9 mouse cellular contexts compared by ENCODE assay signal in the genomic region with DNA sequence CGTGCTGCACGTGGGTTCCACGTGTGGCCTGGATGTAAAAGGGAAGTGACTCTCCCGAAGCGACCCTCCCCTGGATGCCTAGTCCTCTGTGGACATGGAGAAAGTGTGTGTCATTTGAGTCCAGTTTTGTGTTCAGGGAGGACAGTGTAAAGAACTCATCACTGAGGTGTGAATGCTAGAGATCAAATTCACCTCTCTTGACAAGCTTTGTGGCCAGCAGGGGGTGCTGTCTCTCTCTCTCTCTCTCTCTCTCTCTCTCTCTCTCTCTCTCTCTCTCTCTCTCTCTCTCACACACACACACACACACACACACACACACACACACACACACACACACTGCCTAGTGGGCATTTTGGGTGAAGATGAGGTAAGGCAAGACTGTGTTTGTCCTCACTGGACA.
DNase-seq lines count a peak whose midpoint lies in the region; ATAC-seq and TF ChIP-seq lines count a peak whose summit lies in the region.
"Had no signal": no experiment of that assay in that cellular context is flagged by ENCODE, and none has a peak within 500 bp of the region (broad histone marks: within the 10 kb centered on the region; RNA-seq: fewer than 3 reads in every experiment).

No protein-coding gene starts in this region.

- no peak for ATAC-seq in heart, embryonic 12.5 days (ENCODE audit: insufficient number of reproducible peaks, low FRiP score)
- no peak for ATAC-seq in midbrain, embryonic 11.5 days (ENCODE audit: low FRiP score)
- ATAC-seq in midbrain, embryonic 16.5 days, result no peak

- 70% methylated on average over 5 of the region's 5 CpGs for WGBS in heart, embryonic 12.5 days
- 76% methylated on average over 5 of the region's 5 CpGs for WGBS in midbrain, embryonic 11.5 days
- WGBS in midbrain, embryonic 16.5 days, result 81% methylated on average over 5 of the region's 5 CpGs

- peak; percentile 4 to 35 for DNase-seq in heart, postnatal 14 days
- DNase-seq in midbrain, embryonic 11.5 days (ENCODE audit: low spot score, missing footprints), result peak; percentile 86
- DNase-seq in mesoderm, embryonic 11.5 days (ENCODE audit: low read depth, low spot score), result peak; percentile 25
- no peak for DNase-seq in thymus, postnatal 0 days (ENCODE audit: low spot score)
- no peak for DNase-seq in heart, postnatal 25 days (ENCODE audit: low spot score)

- no peaks in the 10 kb centered on the region for H3K36me3 ChIP-seq in heart, embryonic 12.5 days
- no peaks in the 10 kb centered on the region for H3K36me3 ChIP-seq in midbrain, embryonic 11.5 days (ENCODE audit: control insufficient read depth, insufficient read depth, low read length)
- peaks cover 7% of the 10 kb centered on the region; the same call in 1 of the 2 replicates for H3K36me3 ChIP-seq in midbrain, embryonic 16.5 days (ENCODE audit: control insufficient read depth, insufficient read depth, low read length)
- H3K36me3 ChIP-seq: heart, embryonic 13.5 days had no signal

- TF ChIP-seq POLR2A in cortical plate, adult 2 months (IDR thresholded peaks at IDR 0.05; ENCODE audit: extremely low read depth, insufficient read depth, low read length), result no peak

- H3K9me3 ChIP-seq in heart, embryonic 12.5 days (replicated peaks), result no peaks in the 10 kb centered on the region
- H3K9me3 ChIP-seq in midbrain, embryonic 11.5 days (ENCODE audit: control insufficient read depth, low read length), result no peaks in the 10 kb centered on the region
- H3K9me3 ChIP-seq in midbrain, embryonic 16.5 days (replicated peaks; ENCODE audit: control insufficient read depth, low read length, poor library complexity, severe bottlenecking), result no peaks in the 10 kb centered on the region
- H3K9me3 ChIP-seq: heart, embryonic 13.5 days had no signal

- H3K27ac ChIP-seq in heart, embryonic 12.5 days (ENCODE audit: poor library complexity, severe bottlenecking), result no peak overlapping the region
- H3K27ac ChIP-seq in midbrain, embryonic 11.5 days (ENCODE audit: low read depth, low read length), result no peak overlapping the region
- H3K27ac ChIP-seq in midbrain, embryonic 16.5 days (ENCODE audit: low read length), result no peak overlapping the region
- H3K27ac ChIP-seq in cortical plate, adult 2 months (ENCODE audit: insufficient read depth, low read length), result no peak overlapping the region
- H3K27ac ChIP-seq: heart, embryonic 13.5 days had no signal

- H3K27me3 ChIP-seq in heart, embryonic 12.5 days (replicated peaks), result no peaks in the 10 kb centered on the region
- H3K27me3 ChIP-seq in midbrain, embryonic 11.5 days (ENCODE audit: control insufficient read depth, insufficient read depth, low read length), result no peaks in the 10 kb centered on the region
- no peaks in the 10 kb centered on the region for H3K27me3 ChIP-seq in midbrain, embryonic 16.5 days (ENCODE audit: control insufficient read depth, insufficient read depth, low read depth, low read length)

- no peak overlapping the region for H3K4me3 ChIP-seq in heart, embryonic 12.5 days
- H3K4me3 ChIP-seq in midbrain, embryonic 11.5 days (ENCODE audit: low read depth, low read length), result no peak overlapping the region
- H3K4me3 ChIP-seq in midbrain, embryonic 16.5 days (ENCODE audit: low read depth, low read length), result no peak overlapping the region
- H3K4me3 ChIP-seq in cortical plate, adult 2 months (ENCODE audit: insufficient read depth, low read length), result no peak overlapping the region
- H3K4me3 ChIP-seq: heart, embryonic 13.5 days had no signal

- H3K4me1 ChIP-seq in heart, embryonic 12.5 days (replicated peaks), result no peaks in the 10 kb centered on the region
- H3K4me1 ChIP-seq in midbrain, embryonic 11.5 days (ENCODE audit: control insufficient read depth, insufficient read depth, low read length), result no peaks in the 10 kb centered on the region
- H3K4me1 ChIP-seq in midbrain, embryonic 16.5 days (ENCODE audit: control insufficient read depth, insufficient read depth, low read length), result no peaks in the 10 kb centered on the region
- 0 out of 2 replicates have a peak, but pooled peaks cover 2% of the 10 kb centered on the region for H3K4me1 ChIP-seq in cortical plate, adult 2 months (ENCODE audit: control insufficient read depth, insufficient read depth, low read length)
- H3K4me1 ChIP-seq: heart, embryonic 13.5 days had no signal

- no peak overlapping the region for H3K9ac ChIP-seq in heart, embryonic 12.5 days
- no peak overlapping the region for H3K9ac ChIP-seq in midbrain, embryonic 11.5 days (ENCODE audit: low read length)
- H3K9ac ChIP-seq in midbrain, embryonic 16.5 days (ENCODE audit: low read depth, low read length), result no peak overlapping the region
- H3K9ac ChIP-seq: heart, embryonic 13.5 days had no signal

- intact Hi-C loops in heart, postnatal 14 days (cut with DNase I), result loop anchor here (2.0 kb wide), 1 partner anchor 52 kb away; no protein-coding TSS in a partner anchor
- intact Hi-C loops in heart, postnatal 25 days (cut with DNase I), result loop anchor here (2.0 kb wide), 1 partner anchor 52 kb away; no protein-coding TSS in a partner anchor

- no peak overlapping the region for H3K4me2 ChIP-seq in heart, embryonic 12.5 days
- no peak overlapping the region for H3K4me2 ChIP-seq in midbrain, embryonic 11.5 days
- H3K4me2 ChIP-seq in midbrain, embryonic 16.5 days (ENCODE audit: low read length), result no peak overlapping the region
- H3K4me2 ChIP-seq: heart, embryonic 13.5 days had no signal

- TF ChIP-seq CTCF in cortical plate, adult 2 months (IDR thresholded peaks at IDR 0.05; ENCODE audit: extremely low read depth, insufficient read depth, low read length), result peak; percentile 46

Comparison
In these comparisons a context has a peak if more than half of its experiments do, and no peak if none do; other contexts are left out.
1. DNase-seq: peak in heart, postnatal 14 days (2 of 2), midbrain, embryonic 11.5 days (single experiment) and mesoderm, embryonic 11.5 days (single experiment); none in thymus, postnatal 0 days (single experiment) and heart, postnatal 25 days (single experiment).